Mouse (Mus musculus) liver, embryonic 15.5 days (tissue): ENCODE measurements around the gene Trpc4ap. TPM values are rescaled to one million over a fixed set of nuclear protein-coding genes. Genes with fewer than 3 reads are reported as not detected.

ENCODE experiments used
- ATAC-seq: fragments of 200-750 bp; cut with Nextera tagmentation; 2 replicates; pipeline ENCODE4 v1.8.0; 2017; ENCODE audit warnings: moderate number of reproducible peaks, mild to moderate bottlenecking, moderate library complexity; ENCODE audit not compliant: insufficient read depth
- H3K27ac ChIP-seq: fragments of 300-500 bp; sonication (generic); replicated peaks from 2 replicates; pipeline ENCODE4 v1.5.1; 2015; ENCODE audit warnings: mild to moderate bottlenecking, inconsistent platforms
- H3K27me3 ChIP-seq: fragments of 300-500 bp; sonication (generic); 2 replicates; pipeline ENCODE4 v1.6.1; 2015; ENCODE audit warnings: mild to moderate bottlenecking, inconsistent platforms
- H3K36me3 ChIP-seq: fragments of 300-500 bp; sonication (generic); replicated peaks from 2 replicates; pipeline ENCODE4 v1.6.1; 2015; ENCODE audit warnings: moderate library complexity, mild to moderate bottlenecking, inconsistent platforms
- H3K4me1 ChIP-seq: fragments of 300-500 bp; sonication (generic); replicated peaks from 2 replicates; pipeline ENCODE4 v1.6.1; 2015; ENCODE audit warnings: inconsistent platforms
- H3K4me2 ChIP-seq: fragments of 300-500 bp; sonication (generic); 2 replicates; pipeline ENCODE4 v1.6.1; 2015; ENCODE audit warnings: moderate library complexity, mild to moderate bottlenecking, inconsistent platforms
- H3K4me3 ChIP-seq: fragments of 300-500 bp; sonication (generic); replicated peaks from 2 replicates; pipeline ENCODE4 v1.5.1; 2015; ENCODE audit warnings: mild to moderate bottlenecking, inconsistent platforms
- H3K9ac ChIP-seq: fragments of 300-500 bp; sonication (generic); 2 replicates; pipeline ENCODE4 v1.6.1; 2015; ENCODE audit warnings: moderate library complexity, mild to moderate bottlenecking, inconsistent platforms
- H3K9me3 ChIP-seq: fragments of 300-500 bp; sonication (generic); replicated peaks from 2 replicates; pipeline ENCODE4 v1.6.1; 2016; ENCODE audit warnings: inconsistent platforms
- WGBS: fragments of 180-500 bp; shearing (Covaris S2); methylation state at CpG from one replicate; pipeline ENCODE4 v1.1.7; 2015; ENCODE audit warnings: mixed read lengths; ENCODE audit not compliant: insufficient replicate concordance; 5-methylcytosine and 5-hydroxymethylcytosine counted together
- polyA plus RNA-seq: library from polyadenylated mRNA; unstranded; fragments of >200 nt; fragmentation: Nextera tagmentation; extraction: Ambion mirVana; gene quantifications from 2 replicates; pipeline ENCODE4 v1.2.1, GENCODE M21; 2015

The Trpc4ap gene
- polyA plus RNA-seq, 1 experiment from 2014 or later: 51.4 TPM

- no peak overlapping the region for H3K4me2 ChIP-seq
- no peak overlapping the region for H3K4me3 ChIP-seq
- 0 out of 2 replicates have a peak, but pooled peaks cover 3% of the 10 kb centered on the region for H3K4me1 ChIP-seq
- no peak overlapping the region for H3K9ac ChIP-seq
- 24% methylated on average over 2 of the region's 2 CpGs for WGBS
- ATAC-seq: no peak
- H3K36me3 ChIP-seq: peaks cover 29% of the 10 kb centered on the region
- H3K27ac ChIP-seq: no peak overlapping the region
- no peaks in the 10 kb centered on the region for H3K27me3 ChIP-seq
- no peaks in the 10 kb centered on the region for H3K9me3 ChIP-seq
These were observed 18.6 kb downstream of the Trpc4ap start for GRCm38 (mm10) chr2:155673546-155673945.

- 0 out of 2 replicates have a peak, but pooled peaks cover 3% of the 10 kb centered on the region for H3K4me1 ChIP-seq
- no peaks in the 10 kb centered on the region for H3K27me3 ChIP-seq
- no peaks in the 10 kb centered on the region for H3K9me3 ChIP-seq
- WGBS: 85% methylated on average over 4 of the region's 4 CpGs
- H3K4me2 ChIP-seq: no peak overlapping the region
- no peak for ATAC-seq
- H3K36me3 ChIP-seq: peaks cover 44% of the 10 kb centered on the region
- H3K27ac ChIP-seq: no peak overlapping the region
- no peak overlapping the region for H3K9ac ChIP-seq
- no peak overlapping the region for H3K4me3 ChIP-seq
These were observed 20.9 kb downstream of the Trpc4ap start for GRCm38 (mm10) chr2:155671236-155671635.

GRCm38 (mm10) chr2:155668461-155668860, 23.7 kb downstream of the Trpc4ap start:
- Histone ChIP-seq H3K9ac (no peak overlapping the region), H3K27me3 (no peaks in the 10 kb centered on the region), H3K4me3 (no peak overlapping the region), H3K4me1 (no peaks in the 10 kb centered on the region), H3K4me2 (no peak overlapping the region), H3K36me3 (peaks cover 69% of the 10 kb centered on the region), H3K9me3 (no peaks in the 10 kb centered on the region), H3K27ac (no peak overlapping the region)
- ATAC-seq: no peak
- 75% methylated on average over 4 of the region's 4 CpGs for WGBS

GRCm38 (mm10) chr2:155667881-155668280, 24.3 kb downstream of the Trpc4ap start:
- 83% methylated on average over 8 of the region's 8 CpGs for WGBS
- peaks cover 73% of the 10 kb centered on the region for H3K36me3 ChIP-seq
- no peak overlapping the region for H3K4me2 ChIP-seq
- H3K27me3 ChIP-seq: no peaks in the 10 kb centered on the region
- H3K9ac ChIP-seq: no peak overlapping the region
- no peaks in the 10 kb centered on the region for H3K9me3 ChIP-seq
- H3K4me3 ChIP-seq: no peak overlapping the region
- H3K27ac ChIP-seq: no peak overlapping the region
- no peaks in the 10 kb centered on the region for H3K4me1 ChIP-seq
- ATAC-seq: no peak

- Histone ChIP-seq H3K27me3 (no peaks in the 10 kb centered on the region), H3K4me3 (no peak overlapping the region), H3K9ac (no peak overlapping the region), H3K36me3 (peaks cover 79% of the 10 kb centered on the region), H3K4me2 (no peak overlapping the region), H3K9me3 (no peaks in the 10 kb centered on the region), H3K27ac (no peak overlapping the region), H3K4me1 (no peaks in the 10 kb centered on the region)
- 75% methylated on average over 6 of the region's 6 CpGs for WGBS
- no peak for ATAC-seq
These were observed 28.2 kb downstream of the Trpc4ap start for GRCm38 (mm10) chr2:155663910-155664460.

GRCm38 (mm10) chr2:155663097-155663496, 29.1 kb downstream of the Trpc4ap start:
- Histone ChIP-seq H3K4me2 (no peak overlapping the region), H3K27me3 (no peaks in the 10 kb centered on the region), H3K4me3 (no peak overlapping the region), H3K9ac (no peak overlapping the region), H3K9me3 (no peaks in the 10 kb centered on the region), H3K27ac (no peak overlapping the region), H3K36me3 (peaks cover 77% of the 10 kb centered on the region), H3K4me1 (no peaks in the 10 kb centered on the region)
- no peak for ATAC-seq
- 30% methylated on average over 5 of the region's 5 CpGs for WGBS

- peaks cover 78% of the 10 kb centered on the region for H3K36me3 ChIP-seq
- no peak overlapping the region for H3K4me2 ChIP-seq
- H3K9me3 ChIP-seq: no peaks in the 10 kb centered on the region
- no peak for ATAC-seq
- 81% methylated on average over 5 of the region's 5 CpGs for WGBS
- H3K4me3 ChIP-seq: no peak overlapping the region
- no peak overlapping the region for H3K27ac ChIP-seq
- H3K9ac ChIP-seq: no peak overlapping the region
- H3K27me3 ChIP-seq: no peaks in the 10 kb centered on the region
- H3K4me1 ChIP-seq: no peaks in the 10 kb centered on the region
These were observed 29.8 kb downstream of the Trpc4ap start for GRCm38 (mm10) chr2:155662390-155662789.

- ATAC-seq: no peak
- Histone ChIP-seq H3K27ac (no peak overlapping the region), H3K4me2 (no peak overlapping the region), H3K9me3 (no peaks in the 10 kb centered on the region), H3K9ac (no peak overlapping the region), H3K36me3 (peaks cover 80% of the 10 kb centered on the region), H3K27me3 (no peaks in the 10 kb centered on the region), H3K4me3 (no peak overlapping the region), H3K4me1 (no peaks in the 10 kb centered on the region)
- 73% methylated on average over 6 of the region's 6 CpGs for WGBS
These were observed 36.3 kb downstream of the Trpc4ap start for GRCm38 (mm10) chr2:155655759-155656372.

GRCm38 (mm10) chr2:155652618-155653017, 39.6 kb downstream of the Trpc4ap start:
- H3K27ac ChIP-seq: no peak overlapping the region
- no peak overlapping the region for H3K4me3 ChIP-seq
- H3K9ac ChIP-seq: no peak overlapping the region
- H3K36me3 ChIP-seq: peaks cover 84% of the 10 kb centered on the region
- ATAC-seq: no peak
- H3K9me3 ChIP-seq: no peaks in the 10 kb centered on the region
- H3K27me3 ChIP-seq: no peaks in the 10 kb centered on the region
- H3K4me2 ChIP-seq: no peak overlapping the region
- 80% methylated on average over 5 of the region's 5 CpGs for WGBS
- no peaks in the 10 kb centered on the region for H3K4me1 ChIP-seq

GRCm38 (mm10) chr2:155645746-155646145, 46.4 kb downstream of the Trpc4ap start:
- H3K27me3 ChIP-seq: no peaks in the 10 kb centered on the region
- H3K27ac ChIP-seq: no peak overlapping the region
- H3K4me1 ChIP-seq: peaks cover 11% of the 10 kb centered on the region
- no peak overlapping the region for H3K4me2 ChIP-seq
- no peak overlapping the region for H3K4me3 ChIP-seq
- no peaks in the 10 kb centered on the region for H3K9me3 ChIP-seq
- peaks cover 89% of the 10 kb centered on the region for H3K36me3 ChIP-seq
- no peak overlapping the region for H3K9ac ChIP-seq
- ATAC-seq: no peak
- WGBS: 79% methylated on average over 7 of the region's 7 CpGs

- peak; percentile 37; the same call in 1 of the 2 replicates for ATAC-seq
- WGBS: 74% methylated on average over 18 of the region's 18 CpGs
- Histone ChIP-seq H3K9ac (no peak overlapping the region), H3K9me3 (no peaks in the 10 kb centered on the region), H3K4me3 (no peak overlapping the region), H3K27ac (no peak overlapping the region; the same call in 1 of the 2 replicates), H3K27me3 (no peaks in the 10 kb centered on the region), H3K4me1 (peaks cover 13% of the 10 kb centered on the region), H3K4me2 (no peak overlapping the region), H3K36me3 (peaks cover 90% of the 10 kb centered on the region)
These were observed 50.4 kb downstream of the Trpc4ap start for GRCm38 (mm10) chr2:155641540-155642472.
